Mouse (Mus musculus) MEL (cell line): ENCODE data around the gene Lrrc52. TPM values are rescaled to one million over a fixed set of nuclear protein-coding genes. Genes with fewer than 3 reads are reported as not detected.

ENCODE experiments used
- DNase-seq: peaks from one replicate; pipeline ENCODE4 v3.0.0; 2011; ENCODE audit warnings: low read depth, low spot score
- H3K27ac ChIP-seq: 2 replicates; pipeline ENCODE4 v1.5.1; 2012; ENCODE audit warnings: low read depth, mild to moderate bottlenecking, control low read depth, low read length, moderate library complexity; ENCODE audit not compliant: control insufficient read depth
- H3K27me3 ChIP-seq, 2 experiments: fragments of 150-350 bp in 1 of 2; sonication (generic) in 1 of 2; 2 replicates each; pipeline ENCODE4 v1.6.1; 2012; ENCODE audit warnings: low read length in 2 of 2, mild to moderate bottlenecking in 2 of 2, improper control_type of control experiment in 1 of 2, moderate library complexity in 1 of 2; ENCODE audit not compliant: insufficient read depth in 2 of 2, control insufficient read depth in 1 of 2
- H3K36me3 ChIP-seq, 2 experiments: 2 replicates each; pipeline ENCODE4 v1.6.1; 2012 to 2014; ENCODE audit warnings: low read length in 2 of 2, improper control_type of control experiment in 1 of 2, inconsistent platforms in 1 of 2, mild to moderate bottlenecking in 1 of 2; ENCODE audit not compliant: insufficient read depth in 2 of 2, control insufficient read depth in 1 of 2
- H3K4me1 ChIP-seq, 2 experiments: fragments of 150-350 bp in 1 of 2; sonication (generic) in 1 of 2; 2 replicates each; pipeline ENCODE4 v1.6.1; 2012; ENCODE audit warnings: low read length in 2 of 2, improper control_type of control experiment in 1 of 2, mild to moderate bottlenecking in 1 of 2; ENCODE audit not compliant: insufficient read depth in 2 of 2, control insufficient read depth in 1 of 2
- H3K4me3 ChIP-seq, 2 experiments: fragments of 150-350 bp in 1 of 2; sonication (generic) in 1 of 2; 2 replicates each; pipeline ENCODE4 v1.5.1; 2012; ENCODE audit warnings: low read depth in 2 of 2, low read length in 2 of 2, mild to moderate bottlenecking in 2 of 2, moderate library complexity in 2 of 2, control low read depth in 1 of 2, improper control_type of control experiment in 1 of 2; ENCODE audit not compliant: control insufficient read depth in 1 of 2, insufficient read depth in 1 of 2
- H3K79me2 ChIP-seq: 2 replicates; pipeline ENCODE4 v1.6.1; 2012; ENCODE audit warnings: mild to moderate bottlenecking, low read length, moderate library complexity; ENCODE audit not compliant: control insufficient read depth, poor library complexity, insufficient read depth
- H3K9ac ChIP-seq: 2 replicates; pipeline ENCODE4 v1.6.1; 2012; ENCODE audit warnings: low read depth, mild to moderate bottlenecking, control low read depth, low read length, moderate library complexity; ENCODE audit not compliant: control insufficient read depth, poor library complexity, severe bottlenecking
- H3K9me3 ChIP-seq: fragments of 150-350 bp; sonication (generic); replicated peaks from 2 replicates; pipeline ENCODE4 v1.6.1; 2012; ENCODE audit warnings: mild to moderate bottlenecking, low read length, improper control_type of control experiment, moderate library complexity; ENCODE audit not compliant: insufficient read depth
- CHD1 ChIP-seq: IDR thresholded peaks from 2 replicates; pipeline ENCODE4 v1.6.1; 2012; ENCODE audit warnings: low read depth, mild to moderate bottlenecking, inconsistent platforms, low read length, improper control_type of control experiment
- CTCF ChIP-seq, 3 experiments: IDR thresholded peaks in 2 of 3; conservative IDR thresholded peaks in 1 of 3; 2 replicates each; pipeline ENCODE4 v1.5.1; 2011 to 2012; ENCODE audit warnings: low read length in 3 of 3, low read depth in 2 of 3, mild to moderate bottlenecking in 2 of 3, improper control_type of control experiment in 1 of 3, inconsistent platforms in 1 of 3, mixed read lengths in 1 of 3, moderate library complexity in 1 of 3; ENCODE audit not compliant: control insufficient read depth in 1 of 3, insufficient read depth in 1 of 3, poor library complexity in 1 of 3, severe bottlenecking in 1 of 3
- E2F4 ChIP-seq: IDR thresholded peaks from 2 replicates; pipeline ENCODE4 v1.6.1; 2011; ENCODE audit warnings: low read depth, low read length, improper control_type of control experiment, borderline replicate concordance
- ELF1 ChIP-seq: IDR thresholded peaks from 2 replicates; pipeline ENCODE4 v1.6.1; 2014; ENCODE audit warnings: low read depth, mild to moderate bottlenecking, inconsistent platforms, low read length, improper control_type of control experiment, moderate library complexity
- ETS1 ChIP-seq: IDR thresholded peaks from 2 replicates; pipeline ENCODE4 v1.6.1; 2012; ENCODE audit warnings: low read depth, mild to moderate bottlenecking, inconsistent platforms, low read length, improper control_type of control experiment, moderate library complexity
- GABPA ChIP-seq: IDR thresholded peaks from 2 replicates; pipeline ENCODE4 v1.6.1; 2012; ENCODE audit warnings: low read depth, mild to moderate bottlenecking, inconsistent platforms, low read length, improper control_type of control experiment, moderate library complexity
- GATA1 ChIP-seq: IDR thresholded peaks from 2 replicates; pipeline ENCODE4 v1.6.1; 2011; ENCODE audit warnings: low read depth, low read length, improper control_type of control experiment
- MAFK ChIP-seq: IDR thresholded peaks from 2 replicates; pipeline ENCODE4 v1.6.1; 2011; ENCODE audit warnings: low read depth, mild to moderate bottlenecking, low read length, improper control_type of control experiment, borderline replicate concordance
- MAZ ChIP-seq: IDR thresholded peaks from 2 replicates; pipeline ENCODE4 v1.6.1; 2012; ENCODE audit warnings: low read depth, mild to moderate bottlenecking, inconsistent platforms, low read length, improper control_type of control experiment
- MYB ChIP-seq: IDR thresholded peaks from 2 replicates; pipeline ENCODE4 v1.6.1; 2011; ENCODE audit warnings: mild to moderate bottlenecking, low read depth, low read length, improper control_type of control experiment
- MYC ChIP-seq: IDR thresholded peaks from 2 replicates; pipeline ENCODE4 v1.6.1; 2011; ENCODE audit warnings: low read depth, mild to moderate bottlenecking, low read length, improper control_type of control experiment, moderate library complexity
- NRF1 ChIP-seq: IDR thresholded peaks from 2 replicates; pipeline ENCODE4 v1.6.1; 2014; ENCODE audit warnings: low read depth, mild to moderate bottlenecking, inconsistent platforms, low read length, improper control_type of control experiment, moderate library complexity; ENCODE audit not compliant: poor library complexity, insufficient read depth, severe bottlenecking
- POLR2AphosphoS2 ChIP-seq: IDR thresholded peaks from 2 replicates; pipeline ENCODE4 v1.6.1; 2011; ENCODE audit warnings: low read length, improper control_type of control experiment
- RAD21 ChIP-seq: IDR thresholded peaks from 2 replicates; pipeline ENCODE4 v1.6.1; 2011; ENCODE audit warnings: mild to moderate bottlenecking, low read depth, low read length, improper control_type of control experiment
- RCOR1 ChIP-seq: IDR thresholded peaks from 2 replicates; pipeline ENCODE4 v1.6.1; 2012; ENCODE audit warnings: low read depth, mild to moderate bottlenecking, inconsistent platforms, low read length, improper control_type of control experiment
- SIN3A ChIP-seq: IDR thresholded peaks from 2 replicates; pipeline ENCODE4 v1.6.1; 2012; ENCODE audit warnings: low read length, improper control_type of control experiment, inconsistent platforms
- TAL1 ChIP-seq: IDR thresholded peaks from 2 replicates; pipeline ENCODE4 v1.6.1; 2012; ENCODE audit warnings: mild to moderate bottlenecking, inconsistent platforms, low read length, moderate library complexity, mixed read lengths
- UBTF ChIP-seq: IDR thresholded peaks from 2 replicates; pipeline ENCODE4 v1.6.1; 2012; ENCODE audit warnings: low read depth, mild to moderate bottlenecking, inconsistent platforms, low read length, improper control_type of control experiment, moderate library complexity, borderline replicate concordance; ENCODE audit not compliant: insufficient read depth
- USF2 ChIP-seq, 2 experiments: IDR thresholded peaks; 2 replicates each; pipeline ENCODE4 v1.6.1; 2011 to 2012; ENCODE audit warnings: improper control_type of control experiment in 2 of 2, low read length in 2 of 2, borderline replicate concordance in 1 of 2, inconsistent platforms in 1 of 2, low read depth in 1 of 2, mild to moderate bottlenecking in 1 of 2; ENCODE audit not compliant: insufficient read depth in 1 of 2
- ZC3H11A ChIP-seq: IDR thresholded peaks from 2 replicates; pipeline ENCODE4 v1.6.1; 2012; ENCODE audit warnings: low read depth, mild to moderate bottlenecking, inconsistent platforms, low read length, improper control_type of control experiment
- ZKSCAN1 ChIP-seq: IDR thresholded peaks from 2 replicates; pipeline ENCODE4 v1.6.1; 2012; ENCODE audit warnings: low read depth, mild to moderate bottlenecking, inconsistent platforms, low read length, improper control_type of control experiment, moderate library complexity
- ZMIZ1 ChIP-seq: IDR thresholded peaks from 2 replicates; pipeline ENCODE4 v1.6.1; 2012; ENCODE audit warnings: low read depth, mild to moderate bottlenecking, inconsistent platforms, low read length, improper control_type of control experiment, moderate library complexity
- polyA plus RNA-seq, 2 experiments: library from polyadenylated mRNA; stranded (reverse) in 1 of 2; unstranded in 1 of 2; fragments of >175 nt in 1 of 2; fragments of >200 nt in 1 of 2; gene quantifications; 2 replicates each; pipeline versions ENCODE4 v1.2.1 to v1.2.4; 2012; ENCODE audit warnings: low replicate concordance in 2 of 2, low read depth in 1 of 2; ENCODE audit not compliant: insufficient read length in 2 of 2, insufficient read depth in 1 of 2, missing spikeins in 1 of 2
- total RNA-seq: library from RNA; depleted of rRNA; stranded (reverse); fragments of 300-350 nt; gene quantifications from 2 replicates; pipeline ENCODE4 v1.2.3, GENCODE M21; 2012

Gene Lrrc52
- total and polyA plus RNA-seq, 3 experiments: not detected

- no peak for TF ChIP-seq MAFK
- TF ChIP-seq ZC3H11A: no peak
- no peak for TF ChIP-seq TAL1
- no peak for TF ChIP-seq NRF1
- no peak for TF ChIP-seq CTCF (IDR thresholded peaks at IDR 0.05 in 2 of 3, conservative IDR thresholded peaks at IDR 0.05 in 1 of 3; ENCODE audit: control insufficient read depth in 1 of 3, insufficient read depth in 1 of 3, low read depth in 2 of 3, low read length in 3 of 3, poor library complexity in 1 of 3, severe bottlenecking in 1 of 3)
- no peak for TF ChIP-seq CHD1
- no peak for TF ChIP-seq RAD21
- no peak for TF ChIP-seq MYB
- no peak for TF ChIP-seq POLR2AphosphoS2
- no peak for TF ChIP-seq E2F4
- TF ChIP-seq SIN3A: no peak
- TF ChIP-seq MAZ: no peak
- TF ChIP-seq RCOR1: no peak
- TF ChIP-seq UBTF: no peak
- TF ChIP-seq ELF1: no peak
- TF ChIP-seq ZMIZ1: no peak
- TF ChIP-seq ZKSCAN1: no peak
- TF ChIP-seq MYC: no peak
- no peak for TF ChIP-seq GABPA
- TF ChIP-seq ETS1: no peak
- Histone ChIP-seq H3K4me3 (no peak overlapping the region), H3K4me1 (no peaks in the 10 kb centered on the region), H3K79me2 (no peaks in the 10 kb centered on the region), H3K9me3 (no peaks in the 10 kb centered on the region), H3K27me3 (no peaks in the 10 kb centered on the region), H3K36me3 (no peaks in the 10 kb centered on the region), H3K27ac (no peak overlapping the region), H3K9ac (no peak overlapping the region)
- no peak for DNase-seq
Observed at GRCm38 (mm10) chr1:167487933-167488332, 21.4 kb upstream of the Lrrc52 start.

- TF ChIP-seq MAZ (no peak), USF2 (IDR thresholded peaks at IDR 0.05; ENCODE audit: borderline replicate concordance in 1 of 2, insufficient read depth in 1 of 2, low read depth in 1 of 2, low read length in 2 of 2) (no peak), RAD21 (no peak), MAFK (no peak), GATA1 (no peak), NRF1 (no peak)
- no peaks in the 10 kb centered on the region for H3K79me2 ChIP-seq
Observed at GRCm38 (mm10) chr1:167486959-167487680, 20.5 kb upstream of the Lrrc52 start.

More at GRCm38 (mm10) chr1:167486959-167487680, 20.5 kb upstream of the Lrrc52 start:
- DNase-seq: peak; percentile 3
- Histone ChIP-seq H3K36me3 (no peaks in the 10 kb centered on the region), H3K4me1 (no peaks in the 10 kb centered on the region), H3K27me3 (no peaks in the 10 kb centered on the region), H3K27ac (no peak overlapping the region), H3K9me3 (no peaks in the 10 kb centered on the region), H3K4me3 (no peak overlapping the region), H3K9ac (no peak overlapping the region)
